Mouse (Mus musculus) hindbrain, embryonic 16.5 days (tissue): ENCODE data around the gene Tent5b. TPM values are rescaled to one million over a fixed set of nuclear protein-coding genes. Genes with fewer than 3 reads are reported as not detected.

Experiments
- ATAC-seq: fragments of 200-750 bp; cut with Nextera tagmentation; 2 replicates; pipeline ENCODE4 v1.8.0; 2017; ENCODE audit warnings: moderate TSS enrichment, moderate library complexity
- H3K27ac ChIP-seq: fragments of 300-500 bp; sonication (generic); 2 replicates; pipeline ENCODE4 v1.5.1; 2014; ENCODE audit warnings: low read depth, mild to moderate bottlenecking, control low read depth, low read length, moderate library complexity
- H3K27me3 ChIP-seq: fragments of 300-500 bp; sonication (generic); replicated peaks from 2 replicates; pipeline ENCODE4 v1.6.1; 2014; ENCODE audit warnings: low read length; ENCODE audit not compliant: control insufficient read depth, insufficient read depth
- H3K36me3 ChIP-seq: fragments of 300-500 bp; sonication (generic); 2 replicates; pipeline ENCODE4 v1.6.1; 2014; ENCODE audit warnings: mild to moderate bottlenecking, low read length, moderate library complexity, mixed read lengths; ENCODE audit not compliant: control insufficient read depth, insufficient read depth
- H3K4me1 ChIP-seq: fragments of 300-500 bp; sonication (generic); 2 replicates; pipeline ENCODE4 v1.6.1; 2014; ENCODE audit warnings: low read depth, low read length; ENCODE audit not compliant: control insufficient read depth, insufficient read depth
- H3K4me2 ChIP-seq: fragments of 300-500 bp; sonication (generic); 2 replicates; pipeline ENCODE4 v1.6.1; 2014; ENCODE audit warnings: mild to moderate bottlenecking, low read length, control low read depth, moderate library complexity
- H3K4me3 ChIP-seq: fragments of 300-500 bp; sonication (generic); 2 replicates; pipeline ENCODE4 v1.5.1; 2014; ENCODE audit warnings: mild to moderate bottlenecking, low read length, control low read depth, moderate library complexity
- H3K9ac ChIP-seq: fragments of 300-500 bp; sonication (generic); 2 replicates; pipeline ENCODE4 v1.6.1; 2014; ENCODE audit warnings: low read depth, mild to moderate bottlenecking, control low read depth, low read length, moderate library complexity
- H3K9me3 ChIP-seq: fragments of 300-500 bp; sonication (generic); 2 replicates; pipeline ENCODE4 v1.6.1; 2014; ENCODE audit warnings: mild to moderate bottlenecking, low read length, moderate library complexity; ENCODE audit not compliant: control insufficient read depth
- WGBS: fragments of 180-500 bp; shearing (Covaris S2); extraction: QIAGEN DNeasy Blood & Tissue Kit; methylation state at CpG from one replicate; pipeline ENCODE4 v1.1.7; 2014; 5-methylcytosine and 5-hydroxymethylcytosine counted together
- polyA plus RNA-seq: library from polyadenylated mRNA; unstranded; fragments of >200 nt; fragmentation: Nextera tagmentation; extraction: Ambion mirVana; gene quantifications from 2 replicates; pipeline ENCODE4 v1.2.1, GENCODE M21; 2015

Gene Tent5b
- polyA plus RNA-seq, 1 experiment from 2014 or later: 0.36 TPM

GRCm38 (mm10) chr4:133481488-133481887, 1.6 kb downstream of the Tent5b start:
- Histone ChIP-seq H3K27ac (no peak overlapping the region), H3K4me2 (no peak overlapping the region), H3K9me3 (no peaks in the 10 kb centered on the region), H3K27me3 (peaks cover 20% of the 10 kb centered on the region), H3K36me3 (no peaks in the 10 kb centered on the region), H3K4me3 (no peak overlapping the region), H3K4me1 (peaks cover 7% of the 10 kb centered on the region), H3K9ac (no peak overlapping the region)
- ATAC-seq: no peak
- 49% methylated on average over 4 of the region's 4 CpGs for WGBS

GRCm38 (mm10) chr4:133482479-133482878, 2.5 kb downstream of the Tent5b start:
- Histone ChIP-seq H3K27me3 (peaks cover 20% of the 10 kb centered on the region), H3K4me3 (no peak overlapping the region)

GRCm38 (mm10) chr4:133484266-133485025, 4.5 kb downstream of the Tent5b start:
- no peak for ATAC-seq
- Histone ChIP-seq H3K9me3 (no peaks in the 10 kb centered on the region), H3K9ac (0 out of 2 replicates have a peak overlapping the region, but pooled peaks have one; percentile 1), H3K36me3 (no peaks in the 10 kb centered on the region), H3K4me3 (no peak overlapping the region), H3K4me1 (peaks cover 7% of the 10 kb centered on the region), H3K4me2 (no peak overlapping the region; the same call in 1 of the 2 replicates), H3K27ac (no peak overlapping the region), H3K27me3 (peaks cover 20% of the 10 kb centered on the region)
- WGBS: 8% methylated on average over 22 of the region's 22 CpGs

More at GRCm38 (mm10) chr4:133482479-133482878, 2.5 kb downstream of the Tent5b start:
- no peak overlapping the region for H3K4me2 ChIP-seq
- H3K27ac ChIP-seq: no peak overlapping the region
- 87% methylated on average over 3 of the region's 3 CpGs for WGBS
- no peaks in the 10 kb centered on the region for H3K9me3 ChIP-seq
- peaks cover 7% of the 10 kb centered on the region for H3K4me1 ChIP-seq
- no peaks in the 10 kb centered on the region for H3K36me3 ChIP-seq
- no peak overlapping the region for H3K9ac ChIP-seq
- no peak for ATAC-seq

- H3K9me3 ChIP-seq: no peaks in the 10 kb centered on the region
- no peak overlapping the region for H3K27ac ChIP-seq
- H3K4me3 ChIP-seq: no peak overlapping the region
- H3K4me2 ChIP-seq: no peak overlapping the region
- no peaks in the 10 kb centered on the region for H3K36me3 ChIP-seq
- 85% methylated on average over 28 of the region's 28 CpGs for WGBS
- ATAC-seq: no peak
- no peak overlapping the region for H3K9ac ChIP-seq
- peaks cover 3% of the 10 kb centered on the region for H3K4me1 ChIP-seq
- H3K27me3 ChIP-seq: peaks cover 12% of the 10 kb centered on the region; the same call in 1 of the 2 replicates
Observed at GRCm38 (mm10) chr4:133485691-133486425, 5.9 kb downstream of the Tent5b start.

GRCm38 (mm10) chr4:133486673-133487357, 6.9 kb downstream of the Tent5b start:
- ATAC-seq: no peak
- Histone ChIP-seq H3K36me3 (peaks cover 2% of the 10 kb centered on the region; the same call in 1 of the 2 replicates), H3K9ac (no peak overlapping the region), H3K9me3 (no peaks in the 10 kb centered on the region), H3K27ac (no peak overlapping the region), H3K4me1 (peaks cover 3% of the 10 kb centered on the region), H3K4me2 (no peak overlapping the region), H3K27me3 (peaks cover 9% of the 10 kb centered on the region; the same call in 1 of the 2 replicates), H3K4me3 (no peak overlapping the region)
- 93% methylated on average over 26 of the region's 26 CpGs for WGBS

- 84% methylated on average over 20 of the region's 20 CpGs for WGBS
- H3K9ac ChIP-seq: no peak overlapping the region
- peaks cover 2% of the 10 kb centered on the region; the same call in 1 of the 2 replicates for H3K36me3 ChIP-seq
- H3K27me3 ChIP-seq: no peaks in the 10 kb centered on the region
- H3K4me1 ChIP-seq: peaks cover 3% of the 10 kb centered on the region
- no peaks in the 10 kb centered on the region for H3K9me3 ChIP-seq
- no peak overlapping the region for H3K4me2 ChIP-seq
- no peak overlapping the region for H3K27ac ChIP-seq
- no peak overlapping the region for H3K4me3 ChIP-seq
- ATAC-seq: no peak
Observed at GRCm38 (mm10) chr4:133488619-133489392, 8.9 kb downstream of the Tent5b start.

- ATAC-seq: no peak
- Histone ChIP-seq H3K4me1 (no peaks in the 10 kb centered on the region; the same call in none of the 2 replicates), H3K27ac (no peak overlapping the region), H3K27me3 (no peaks in the 10 kb centered on the region), H3K9me3 (no peaks in the 10 kb centered on the region), H3K36me3 (peaks cover 2% of the 10 kb centered on the region; the same call in 1 of the 2 replicates), H3K9ac (no peak overlapping the region), H3K4me3 (no peak overlapping the region), H3K4me2 (no peak overlapping the region)
- WGBS: 56% methylated on average over 4 of the region's 4 CpGs
Observed at GRCm38 (mm10) chr4:133489489-133490245, 9.7 kb downstream of the Tent5b start.

GRCm38 (mm10) chr4:133491800-133492199, 11.9 kb downstream of the Tent5b start:
- H3K9me3 ChIP-seq: no peaks in the 10 kb centered on the region
- ATAC-seq: no peak

More at GRCm38 (mm10) chr4:133491800-133492199, 11.9 kb downstream of the Tent5b start:
- Histone ChIP-seq H3K9ac (no peak overlapping the region), H3K27ac (no peak overlapping the region), H3K4me3 (no peak overlapping the region), H3K4me2 (no peak overlapping the region), H3K4me1 (peaks cover 7% of the 10 kb centered on the region), H3K36me3 (peaks cover 2% of the 10 kb centered on the region; the same call in 1 of the 2 replicates), H3K27me3 (peaks cover 19% of the 10 kb centered on the region)
- WGBS: 40% methylated on average over 10 of the region's 10 CpGs
